Mouse (Mus musculus) CH12.LX (cell line): ENCODE data around the gene Igfbp2.

ENCODE experiments used
- CTCF ChIP-seq, 2 experiments: IDR thresholded peaks in 1 of 2; conservative IDR thresholded peaks in 1 of 2; 2 replicates each; pipeline ENCODE4 v1.5.1; 2011 to 2012; ENCODE audit warnings: low read depth in 2 of 2, low read length in 2 of 2, improper control_type of control experiment in 1 of 2, inconsistent platforms in 1 of 2, mild to moderate bottlenecking in 1 of 2, moderate library complexity in 1 of 2
- EP300 ChIP-seq: IDR thresholded peaks from 2 replicates; pipeline ENCODE4 v1.6.1; 2011; ENCODE audit warnings: low read length, improper control_type of control experiment
- POLR2A ChIP-seq: IDR thresholded peaks from 2 replicates; pipeline ENCODE4 v1.6.1; 2011; ENCODE audit warnings: low read depth, mild to moderate bottlenecking, improper control_type of control experiment, low read length
- ZC3H11A ChIP-seq: IDR thresholded peaks from 2 replicates; pipeline ENCODE4 v1.6.1; 2012; ENCODE audit warnings: low read depth, mild to moderate bottlenecking, inconsistent platforms, low read length, improper control_type of control experiment

- TF ChIP-seq POLR2A (no peak), CTCF (conservative IDR thresholded peaks at IDR 0.05 in 1 of 2, IDR thresholded peaks at IDR 0.05 in 1 of 2; ENCODE audit: low read depth in 2 of 2, low read length in 2 of 2) (no peak), ZC3H11A (no peak), EP300 (peak; percentile 78)
Measured at GRCm38 (mm10) chr1:72830485-72830884, 6.2 kb downstream of the Igfbp2 start.
